Mouse (Mus musculus) stomach, postnatal 0 days (tissue): ENCODE data around the gene Ltv1.

ENCODE experiments used
- CTCF ChIP-seq: IDR thresholded peaks from 2 replicates; pipeline ENCODE4 v1.5.1; 2016; ENCODE audit warnings: antibody characterized with exemption, low read depth, mild to moderate bottlenecking, moderate library complexity
- EP300 ChIP-seq: optimal IDR thresholded peaks from 2 replicates; pipeline ENCODE3; 2016; ENCODE audit warnings: antibody characterized with exemption

DNA sequence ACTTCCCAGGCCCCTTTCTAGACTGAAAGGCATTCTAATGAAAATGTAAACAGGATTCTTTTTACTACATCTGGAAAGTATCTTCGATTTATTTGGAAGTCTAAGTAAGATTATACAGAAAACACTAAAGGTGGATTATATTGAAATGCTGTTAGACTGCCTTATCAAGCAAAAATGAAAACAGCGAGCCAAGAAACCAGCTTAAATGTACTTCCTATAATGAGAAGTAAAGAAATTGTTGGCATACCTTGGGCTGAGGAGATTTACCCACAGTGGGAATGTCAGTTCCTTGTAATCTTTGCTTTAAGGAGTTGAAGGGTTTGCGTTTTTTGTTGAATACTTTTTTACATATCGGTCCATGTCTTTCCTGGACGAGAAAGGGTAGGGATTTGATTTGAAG is 24.5 kb downstream of the Ltv1 start:
- TF ChIP-seq CTCF (no peak), EP300 (no peak)
